Mouse (Mus musculus): Measurements from ENCODE around the gene Spata45. TPM values are rescaled to one million over a fixed set of nuclear protein-coding genes. Genes with fewer than 3 reads are reported as not detected.

The Spata45 gene
- polyA plus RNA-seq, 1 experiment from 2014 or later: not detected

GRCm38 (mm10) chr1:191086304-191086878 is 50.0 kb downstream of the Spata45 start:
- 0 out of 2 replicates have a peak, but pooled peaks cover 4% of the 10 kb centered on the region for H3K36me3 ChIP-seq (ENCODE audit: control insufficient read depth, insufficient read depth, low read length)
- no peak overlapping the region for H3K4me2 ChIP-seq (ENCODE audit: low read depth, low read length)
- no peak for ATAC-seq (ENCODE audit: insufficient read depth, low FRiP score)
- H3K4me1 ChIP-seq (ENCODE audit: control insufficient read depth, insufficient read depth, low read length): no peaks in the 10 kb centered on the region
- H3K27me3 ChIP-seq (ENCODE audit: control insufficient read depth, insufficient read depth, low read length): no peaks in the 10 kb centered on the region
- no peaks in the 10 kb centered on the region for H3K9me3 ChIP-seq (replicated peaks; ENCODE audit: control insufficient read depth, low read length)
- no peak overlapping the region for H3K27ac ChIP-seq (ENCODE audit: low read length)
- no peak overlapping the region for H3K4me3 ChIP-seq (replicated peaks; ENCODE audit: low read length)
- WGBS: 80% methylated on average over 7 of the region's 7 CpGs
- H3K9ac ChIP-seq (ENCODE audit: low read length): no peak overlapping the region

GRCm38 (mm10) chr1:191086960-191087359 is 50.5 kb downstream of the Spata45 start:
- no peak overlapping the region for H3K4me3 ChIP-seq (replicated peaks; ENCODE audit: low read length)
- no peaks in the 10 kb centered on the region for H3K9me3 ChIP-seq (replicated peaks; ENCODE audit: control insufficient read depth, low read length)
- no peak overlapping the region for H3K27ac ChIP-seq (ENCODE audit: low read length)
- H3K27me3 ChIP-seq (ENCODE audit: control insufficient read depth, insufficient read depth, low read length): no peaks in the 10 kb centered on the region
- 67% methylated on average over 8 of the region's 8 CpGs for WGBS
- no peak overlapping the region for H3K9ac ChIP-seq (ENCODE audit: low read length)
- ATAC-seq (ENCODE audit: insufficient read depth, low FRiP score): no peak
- 0 out of 2 replicates have a peak, but pooled peaks cover 2% of the 10 kb centered on the region for H3K36me3 ChIP-seq (ENCODE audit: control insufficient read depth, insufficient read depth, low read length)
- H3K4me2 ChIP-seq (ENCODE audit: low read depth, low read length): no peak overlapping the region
- no peaks in the 10 kb centered on the region for H3K4me1 ChIP-seq (ENCODE audit: control insufficient read depth, insufficient read depth, low read length)

- no peaks in the 10 kb centered on the region for H3K27me3 ChIP-seq (ENCODE audit: control insufficient read depth, insufficient read depth, low read length)
- no peaks in the 10 kb centered on the region for H3K4me1 ChIP-seq (ENCODE audit: control insufficient read depth, insufficient read depth, low read length)
- H3K9ac ChIP-seq (ENCODE audit: low read length): no peak overlapping the region
- H3K36me3 ChIP-seq (ENCODE audit: control insufficient read depth, insufficient read depth, low read length): no peaks in the 10 kb centered on the region
- no peak overlapping the region for H3K27ac ChIP-seq (ENCODE audit: low read length)
- 70% methylated on average over 5 of the region's 5 CpGs for WGBS
- no peaks in the 10 kb centered on the region for H3K9me3 ChIP-seq (replicated peaks; ENCODE audit: control insufficient read depth, low read length)
- no peak overlapping the region for H3K4me2 ChIP-seq (ENCODE audit: low read depth, low read length)
- ATAC-seq (ENCODE audit: insufficient read depth, low FRiP score): no peak
- H3K4me3 ChIP-seq (replicated peaks; ENCODE audit: low read length): no peak overlapping the region
Measured at GRCm38 (mm10) chr1:191087955-191088354, 51.5 kb downstream of the Spata45 start.

- WGBS: 66% methylated on average over 6 of the region's 6 CpGs
- Histone ChIP-seq H3K9me3 (replicated peaks; ENCODE audit: control insufficient read depth, low read length) (no peaks in the 10 kb centered on the region), H3K27me3 (ENCODE audit: control insufficient read depth, insufficient read depth, low read length) (no peaks in the 10 kb centered on the region), H3K4me3 (replicated peaks; ENCODE audit: low read length) (no peak overlapping the region), H3K9ac (ENCODE audit: low read length) (no peak overlapping the region), H3K4me2 (ENCODE audit: low read depth, low read length) (no peak overlapping the region), H3K4me1 (ENCODE audit: control insufficient read depth, insufficient read depth, low read length) (no peaks in the 10 kb centered on the region), H3K27ac (ENCODE audit: low read length) (no peak overlapping the region), H3K36me3 (ENCODE audit: control insufficient read depth, insufficient read depth, low read length) (no peaks in the 10 kb centered on the region)
- no peak for ATAC-seq (ENCODE audit: insufficient read depth, low FRiP score)
Measured at GRCm38 (mm10) chr1:191089355-191089754, 52.9 kb downstream of the Spata45 start.

- WGBS: 75% methylated on average over 8 of the region's 8 CpGs
- Histone ChIP-seq H3K4me2 (ENCODE audit: low read depth, low read length) (no peak overlapping the region), H3K4me3 (replicated peaks; ENCODE audit: low read length) (no peak overlapping the region), H3K27ac (ENCODE audit: low read length) (no peak overlapping the region), H3K27me3 (ENCODE audit: control insufficient read depth, insufficient read depth, low read length) (no peaks in the 10 kb centered on the region), H3K9me3 (replicated peaks; ENCODE audit: control insufficient read depth, low read length) (no peaks in the 10 kb centered on the region), H3K4me1 (ENCODE audit: control insufficient read depth, insufficient read depth, low read length) (no peaks in the 10 kb centered on the region), H3K36me3 (ENCODE audit: control insufficient read depth, insufficient read depth, low read length) (no peaks in the 10 kb centered on the region), H3K9ac (ENCODE audit: low read length) (no peak overlapping the region)
- no peak for ATAC-seq (ENCODE audit: insufficient read depth, low FRiP score)
Measured at GRCm38 (mm10) chr1:191092050-191092449, 55.6 kb downstream of the Spata45 start.

Other genes starting within 250 kb of the Spata45 start
- 12.6 and 12.7 TPM in 2 replicates for gene Rps6kc1, start 124.9 kb upstream of the Spata45 start, polyA plus RNA-seq (2015; fragmentation: Nextera tagmentation; extraction: Ambion mirVana)
- gene Angel2, start 111.5 kb upstream of the Spata45 start, polyA plus RNA-seq (2015; fragmentation: Nextera tagmentation; extraction: Ambion mirVana): 29.9 and 30.8 TPM in 2 replicates
- 15.0 and 19.2 TPM in 2 replicates for gene Vash2, start 57.3 kb upstream of the Spata45 start, polyA plus RNA-seq (2015; fragmentation: Nextera tagmentation; extraction: Ambion mirVana)
- 3.5 and 5.1 TPM in 2 replicates for gene Flvcr1, start 10.5 kb upstream of the Spata45 start, polyA plus RNA-seq (2015; fragmentation: Nextera tagmentation; extraction: Ambion mirVana)
- gene Tatdn3, start 26.3 kb downstream of the Spata45 start, polyA plus RNA-seq (2015; fragmentation: Nextera tagmentation; extraction: Ambion mirVana): 14.1 and 15.1 TPM in 2 replicates
- 15.6 and 17.9 TPM in 2 replicates for gene Nsl1, start 26.4 kb downstream of the Spata45 start, polyA plus RNA-seq (2015; fragmentation: Nextera tagmentation; extraction: Ambion mirVana)
- gene Batf3, start 61.2 kb downstream of the Spata45 start, polyA plus RNA-seq (2015; fragmentation: Nextera tagmentation; extraction: Ambion mirVana): 8.0 and 8.4 TPM in 2 replicates
- not detected in 2 replicates for gene Fam71a, start 128.2 kb downstream of the Spata45 start, polyA plus RNA-seq (2015; fragmentation: Nextera tagmentation; extraction: Ambion mirVana)
- 4.7 and 5.9 TPM in 2 replicates for gene Atf3, start 181.4 kb downstream of the Spata45 start, polyA plus RNA-seq (2015; fragmentation: Nextera tagmentation; extraction: Ambion mirVana)